Mouse (Mus musculus): ENCODE results near the gene Paxbp1.

Paxbp1 gene

GRCm38 (mm10) chr16:90997822-90998221 lies 46.5 kb downstream of the Paxbp1 start:
- DNase-seq (ENCODE audit: low spot score in 2 of 2): no peak

- DNase-seq (ENCODE audit: low spot score in 2 of 2): no peak
Observed at GRCm38 (mm10) chr16:90996327-90997243, 47.8 kb downstream of the Paxbp1 start.

DNA sequence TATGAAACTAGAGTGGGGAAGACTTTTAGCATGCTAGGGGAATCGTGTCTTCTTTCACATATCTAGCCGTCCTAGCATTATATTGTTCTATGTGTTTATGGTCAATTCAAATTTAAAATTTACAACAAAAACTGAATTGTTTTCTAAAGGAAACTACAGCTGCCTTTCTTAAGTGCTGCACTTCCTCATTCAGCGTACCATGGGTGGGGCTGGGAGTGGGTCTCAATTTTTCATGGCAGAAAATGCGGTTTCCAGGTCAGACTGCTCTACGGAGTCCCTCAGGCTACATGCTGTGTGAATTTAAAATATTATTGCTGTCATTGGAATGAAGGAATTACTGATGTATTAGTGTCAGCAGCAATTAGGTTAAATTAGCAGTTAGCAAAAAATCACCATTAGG lies 48.8 kb downstream of the Paxbp1 start:
- peak in 1 of 2 experiments; percentile 14 for DNase-seq (ENCODE audit: low spot score in 2 of 2)

DNA sequence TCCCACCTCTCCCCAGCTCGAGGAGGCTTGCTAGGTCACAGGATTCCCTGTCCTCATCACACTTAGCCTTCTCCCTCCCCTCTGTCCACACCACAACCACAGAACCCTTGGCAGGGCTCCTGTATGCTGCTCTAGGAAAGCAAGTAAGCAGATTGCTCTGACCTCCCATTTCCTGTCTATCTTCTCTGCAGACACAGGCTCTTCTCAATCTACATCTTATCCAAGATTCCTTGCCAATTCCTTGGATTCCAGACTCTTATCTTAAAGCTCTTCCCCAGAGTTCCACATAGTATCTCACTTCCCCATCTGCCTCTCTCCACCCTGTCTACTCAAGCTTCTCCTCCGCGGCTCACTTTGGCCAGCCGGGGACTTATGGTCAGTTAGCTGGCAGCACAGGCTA lies 49.3 kb downstream of the Paxbp1 start:
- no peak for DNase-seq (ENCODE audit: low spot score in 2 of 2)

GRCm38 (mm10) chr16:90989162-90989561 lies 55.2 kb downstream of the Paxbp1 start:
- no peak for DNase-seq (ENCODE audit: low spot score in 2 of 2)

DNA sequence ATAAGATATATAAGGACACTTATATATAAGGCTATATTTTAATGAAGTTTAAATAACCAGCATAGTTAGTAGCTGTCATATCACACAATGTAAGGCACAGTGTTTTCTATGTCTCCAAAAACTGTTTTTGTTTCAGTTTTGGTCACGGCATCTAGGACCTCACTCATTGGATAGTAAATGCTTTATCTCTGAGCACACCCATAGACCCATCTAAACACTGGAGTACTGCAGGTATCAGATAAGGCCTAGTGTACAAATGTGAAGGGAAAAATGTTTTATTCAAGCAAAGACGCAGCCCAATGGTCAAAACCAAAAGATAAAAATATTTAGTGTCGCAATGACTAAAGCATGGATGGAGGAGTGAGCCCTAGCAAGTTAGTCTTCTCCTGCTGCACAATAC lies 55.7 kb downstream of the Paxbp1 start:
- peak in 1 of 2 experiments; percentile 38 for DNase-seq (ENCODE audit: low spot score in 2 of 2)

- no peak for DNase-seq (ENCODE audit: low spot score in 2 of 2)
Observed at GRCm38 (mm10) chr16:90988039-90988438, 56.3 kb downstream of the Paxbp1 start.

GRCm38 (mm10) chr16:90971004-90971403 lies 73.3 kb downstream of the Paxbp1 start:
- no peak for DNase-seq (ENCODE audit: low spot score in 2 of 2)

DNA sequence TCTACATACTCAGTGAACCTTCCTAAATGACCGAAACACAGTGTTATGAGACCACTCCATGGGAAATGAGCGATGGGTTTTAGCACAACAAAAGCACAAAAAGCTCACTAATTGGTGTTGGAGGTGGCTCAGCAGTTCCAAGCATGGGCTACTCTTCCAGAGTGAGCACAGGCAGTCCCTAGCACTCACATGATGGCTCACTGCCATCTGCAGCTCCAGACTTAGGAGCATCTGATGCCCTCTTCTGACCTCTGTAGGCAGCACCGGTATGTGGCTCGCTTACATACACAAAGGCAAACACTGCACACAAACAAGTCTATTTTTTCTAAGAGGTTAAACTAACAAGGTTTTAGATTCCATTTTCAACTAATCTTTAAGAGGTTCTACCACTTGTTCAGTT lies 78.1 kb downstream of the Paxbp1 start:
- no peak for DNase-seq (ENCODE audit: low spot score in 2 of 2)

GRCm38 (mm10) chr16:90964302-90964701 lies 80.0 kb downstream of the Paxbp1 start:
- DNase-seq (ENCODE audit: low spot score in 2 of 2): peak; percentile 34 to 58
